16 mouse cellular contexts compared by ENCODE assay signal in the genomic region with DNA sequence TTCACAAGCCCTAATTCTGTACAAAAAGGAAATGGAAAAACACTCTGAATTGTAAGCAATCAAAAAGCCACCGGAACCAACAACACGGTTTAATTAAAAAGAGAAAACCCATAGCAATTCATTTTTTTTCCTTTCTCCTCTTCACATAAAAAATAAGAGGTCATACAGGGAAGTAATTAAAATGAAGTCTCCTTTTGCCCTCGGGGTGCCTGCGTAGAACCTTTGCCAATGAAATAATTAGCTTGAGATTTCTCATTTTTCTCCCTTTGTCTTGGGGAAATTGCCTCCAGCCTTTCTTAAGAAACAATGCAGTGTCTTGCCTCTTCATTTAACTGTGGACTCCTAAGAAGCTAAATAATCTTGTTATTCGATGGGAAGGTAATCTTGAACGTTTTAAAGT.
DNase-seq lines count a peak whose midpoint lies in the region; ATAC-seq and TF ChIP-seq lines count a peak whose summit lies in the region.
"Had no signal": no experiment of that assay in that cellular context is flagged by ENCODE, and none has a peak within 500 bp of the region (broad histone marks: within the 10 kb centered on the region; RNA-seq: fewer than 3 reads in every experiment).

No protein-coding gene starts in this region.

- ATAC-seq in forebrain, embryonic 14.5 days = no peak
- no peak for ATAC-seq in hindbrain, embryonic 14.5 days (ENCODE audit: low FRiP score)
- ATAC-seq in hindbrain, embryonic 12.5 days (ENCODE audit: low FRiP score) = no peak
- no peak for ATAC-seq in midbrain, embryonic 14.5 days (ENCODE audit: low FRiP score, low TSS enrichment)
- no peak for ATAC-seq in midbrain, postnatal 0 days (ENCODE audit: low FRiP score)
- ATAC-seq: forebrain, embryonic 15.5 days; forebrain, postnatal 0 days had no signal

- no peaks in the 10 kb centered on the region for H3K9me3 ChIP-seq in forebrain, embryonic 14.5 days (replicated peaks; ENCODE audit: control insufficient read depth, low read length)
- H3K9me3 ChIP-seq in forebrain, embryonic 10.5 days = no peaks in the 10 kb centered on the region
- no peaks in the 10 kb centered on the region for H3K9me3 ChIP-seq in hindbrain, embryonic 14.5 days (ENCODE audit: control insufficient read depth, low read length)
- no peaks in the 10 kb centered on the region for H3K9me3 ChIP-seq in hindbrain, embryonic 12.5 days (replicated peaks)
- no peaks in the 10 kb centered on the region for H3K9me3 ChIP-seq in midbrain, embryonic 14.5 days (ENCODE audit: control insufficient read depth, low read length)
- H3K9me3 ChIP-seq in midbrain, postnatal 0 days (ENCODE audit: low read length) = no peaks in the 10 kb centered on the region
- H3K9me3 ChIP-seq: embryonic facial prominence, embryonic 10.5 days; embryonic facial prominence, embryonic 12.5 days; forebrain, embryonic 12.5 days; forebrain, embryonic 15.5 days had no signal

- H3K27ac ChIP-seq in forebrain, embryonic 14.5 days (ENCODE audit: low read depth, low read length) = no peak overlapping the region
- H3K27ac ChIP-seq in forebrain, embryonic 10.5 days = no peak overlapping the region
- peak overlapping the region; percentile 34; the same call in 1 of the 2 replicates for H3K27ac ChIP-seq in hindbrain, embryonic 14.5 days
- H3K27ac ChIP-seq in hindbrain, embryonic 12.5 days = no peak overlapping the region
- H3K27ac ChIP-seq in midbrain, embryonic 14.5 days (replicated peaks; ENCODE audit: low read depth, low read length) = no peak overlapping the region
- no peak overlapping the region for H3K27ac ChIP-seq in midbrain, postnatal 0 days (ENCODE audit: low read depth, low read length)
- H3K27ac ChIP-seq: embryonic facial prominence, embryonic 10.5 days; embryonic facial prominence, embryonic 12.5 days; forebrain, embryonic 12.5 days; forebrain, embryonic 15.5 days had no signal

- 11% methylated on average over 6 of the region's 6 CpGs for WGBS in forebrain, embryonic 14.5 days
- WGBS in forebrain, embryonic 10.5 days = 39% methylated on average over 6 of the region's 6 CpGs
- 32% methylated on average over 6 of the region's 6 CpGs for WGBS in hindbrain, embryonic 14.5 days
- 55% methylated on average over 6 of the region's 6 CpGs for WGBS in hindbrain, embryonic 12.5 days
- 48% methylated on average over 6 of the region's 6 CpGs for WGBS in midbrain, embryonic 14.5 days
- WGBS in midbrain, postnatal 0 days = 50% methylated on average over 6 of the region's 6 CpGs

- H3K9ac ChIP-seq in forebrain, embryonic 14.5 days (ENCODE audit: low read length) = no peak overlapping the region
- no peak overlapping the region for H3K9ac ChIP-seq in hindbrain, embryonic 14.5 days
- H3K9ac ChIP-seq in hindbrain, embryonic 12.5 days = no peak overlapping the region
- H3K9ac ChIP-seq in midbrain, embryonic 14.5 days (replicated peaks; ENCODE audit: low read length) = no peak overlapping the region
- H3K9ac ChIP-seq in midbrain, postnatal 0 days (replicated peaks; ENCODE audit: low read length, poor library complexity, severe bottlenecking) = no peak overlapping the region
- H3K9ac ChIP-seq: embryonic facial prominence, embryonic 12.5 days; forebrain, embryonic 12.5 days; forebrain, embryonic 15.5 days; forebrain, postnatal 0 days had no signal

- no peaks in the 10 kb centered on the region for H3K27me3 ChIP-seq in forebrain, embryonic 14.5 days (replicated peaks; ENCODE audit: control insufficient read depth, insufficient read depth, low read length)
- H3K27me3 ChIP-seq in forebrain, embryonic 10.5 days (ENCODE audit: poor library complexity, severe bottlenecking) = peaks cover 8% of the 10 kb centered on the region; the same call in 1 of the 2 replicates
- no peaks in the 10 kb centered on the region for H3K27me3 ChIP-seq in hindbrain, embryonic 14.5 days (ENCODE audit: control insufficient read depth, insufficient read depth, low read length)
- no peaks in the 10 kb centered on the region for H3K27me3 ChIP-seq in hindbrain, embryonic 12.5 days
- H3K27me3 ChIP-seq in midbrain, embryonic 14.5 days (ENCODE audit: control insufficient read depth, insufficient read depth, low read length) = no peaks in the 10 kb centered on the region
- H3K27me3 ChIP-seq in midbrain, postnatal 0 days (ENCODE audit: insufficient read depth, low read length) = no peaks in the 10 kb centered on the region
- H3K27me3 ChIP-seq: embryonic facial prominence, embryonic 12.5 days; forebrain, embryonic 12.5 days; forebrain, embryonic 15.5 days had no signal

- no peak for TF ChIP-seq CTCF in midbrain, postnatal 0 days (IDR thresholded peaks at IDR 0.05)

- 0 out of 2 replicates have a peak, but pooled peaks cover 4% of the 10 kb centered on the region for H3K4me1 ChIP-seq in forebrain, embryonic 14.5 days (ENCODE audit: control insufficient read depth, insufficient read depth, low read length)
- peaks cover 19% of the 10 kb centered on the region for H3K4me1 ChIP-seq in forebrain, embryonic 10.5 days
- peaks cover 4% of the 10 kb centered on the region; the same call in 1 of the 2 replicates for H3K4me1 ChIP-seq in hindbrain, embryonic 14.5 days (replicated peaks; ENCODE audit: control insufficient read depth, insufficient read depth, low read length)
- no peaks in the 10 kb centered on the region for H3K4me1 ChIP-seq in hindbrain, embryonic 12.5 days
- no peaks in the 10 kb centered on the region for H3K4me1 ChIP-seq in midbrain, embryonic 14.5 days (ENCODE audit: control insufficient read depth, insufficient read depth, low read length)
- no peaks in the 10 kb centered on the region for H3K4me1 ChIP-seq in midbrain, postnatal 0 days (ENCODE audit: insufficient read depth, low read length)
- H3K4me1 ChIP-seq: embryonic facial prominence, embryonic 10.5 days; embryonic facial prominence, embryonic 12.5 days; forebrain, embryonic 12.5 days; forebrain, embryonic 15.5 days had no signal

- no peak overlapping the region for H3K4me3 ChIP-seq in forebrain, embryonic 14.5 days (ENCODE audit: low read depth, low read length)
- no peak overlapping the region for H3K4me3 ChIP-seq in forebrain, embryonic 10.5 days
- no peak overlapping the region for H3K4me3 ChIP-seq in hindbrain, embryonic 14.5 days (replicated peaks; ENCODE audit: low read length)
- no peak overlapping the region for H3K4me3 ChIP-seq in hindbrain, embryonic 12.5 days
- H3K4me3 ChIP-seq in midbrain, embryonic 14.5 days (replicated peaks; ENCODE audit: low read depth, low read length) = no peak overlapping the region
- H3K4me3 ChIP-seq in midbrain, postnatal 0 days (ENCODE audit: low read depth, low read length) = no peak overlapping the region
- H3K4me3 ChIP-seq: embryonic facial prominence, embryonic 10.5 days; embryonic facial prominence, embryonic 12.5 days; forebrain, embryonic 12.5 days; forebrain, embryonic 15.5 days had no signal

- DNase-seq in forebrain, embryonic 14.5 days (ENCODE audit: low spot score) = peak; percentile 24
- DNase-seq in forebrain, embryonic 10.5 days (ENCODE audit: extremely low spot score, low spot score) = no peak
- DNase-seq in hindbrain, embryonic 14.5 days (ENCODE audit: low spot score) = no peak
- DNase-seq in midbrain, embryonic 14.5 days = peak; percentile 55
- DNase-seq in midbrain, postnatal 0 days (ENCODE audit: low spot score) = no peak
- no peak for DNase-seq in gastrocnemius, adult 8-10 months (ENCODE audit: low spot score in 2 of 2)
- DNase-seq: adrenal gland, adult 2 months; adrenal gland, postnatal 10 days; adrenal gland, postnatal 25 days; cerebellum, adult 11-12 months; forebrain, postnatal 0 days had no signal

- H3K4me2 ChIP-seq in forebrain, embryonic 14.5 days (ENCODE audit: low read length) = no peak overlapping the region
- H3K4me2 ChIP-seq in hindbrain, embryonic 14.5 days (replicated peaks) = no peak overlapping the region
- no peak overlapping the region for H3K4me2 ChIP-seq in hindbrain, embryonic 12.5 days (replicated peaks)
- H3K4me2 ChIP-seq in midbrain, embryonic 14.5 days (ENCODE audit: low read length) = no peak overlapping the region
- H3K4me2 ChIP-seq in midbrain, postnatal 0 days (ENCODE audit: low read depth, low read length, poor library complexity, severe bottlenecking) = no peak overlapping the region
- H3K4me2 ChIP-seq: embryonic facial prominence, embryonic 12.5 days; forebrain, embryonic 12.5 days; forebrain, embryonic 15.5 days had no signal

- H3K36me3 ChIP-seq in forebrain, embryonic 14.5 days (ENCODE audit: control insufficient read depth, insufficient read depth, low read length) = no peaks in the 10 kb centered on the region
- no peaks in the 10 kb centered on the region for H3K36me3 ChIP-seq in forebrain, embryonic 10.5 days (replicated peaks)
- no peaks in the 10 kb centered on the region for H3K36me3 ChIP-seq in hindbrain, embryonic 14.5 days (replicated peaks; ENCODE audit: control insufficient read depth, insufficient read depth)
- H3K36me3 ChIP-seq in hindbrain, embryonic 12.5 days = no peaks in the 10 kb centered on the region
- H3K36me3 ChIP-seq in midbrain, embryonic 14.5 days (ENCODE audit: control insufficient read depth, insufficient read depth, low read length) = no peaks in the 10 kb centered on the region
- H3K36me3 ChIP-seq in midbrain, postnatal 0 days (ENCODE audit: insufficient read depth, low read length) = no peaks in the 10 kb centered on the region
- H3K36me3 ChIP-seq: embryonic facial prominence, embryonic 10.5 days; embryonic facial prominence, embryonic 12.5 days; forebrain, embryonic 12.5 days; forebrain, embryonic 15.5 days had no signal

Comparison
In these comparisons a context has a peak if more than half of its experiments do, and no peak if none do; other contexts are left out.
1. DNase-seq: peak in forebrain, embryonic 14.5 days (single experiment) and midbrain, embryonic 14.5 days (single experiment); none in forebrain, embryonic 10.5 days (single experiment), hindbrain, embryonic 14.5 days (single experiment), midbrain, postnatal 0 days (single experiment) and gastrocnemius, adult 8-10 months (0 of 2).